Mouse (Mus musculus): ENCODE data around the gene 9830107B12Rik. TPM values are rescaled to one million over a fixed set of nuclear protein-coding genes. Genes with fewer than 3 reads are reported as not detected.

Gene 9830107B12Rik
- polyA plus RNA-seq, 1 experiment from 2014 or later = not detected

- Histone ChIP-seq H3K27ac (no peak overlapping the region), H3K4me1 (replicated peaks) (peaks cover 13% of the 10 kb centered on the region), H3K36me3 (no peaks in the 10 kb centered on the region), H3K27me3 (peaks cover 22% of the 10 kb centered on the region), H3K4me3 (replicated peaks) (no peak overlapping the region), H3K4me2 (replicated peaks) (no peak overlapping the region), H3K9me3 (no peaks in the 10 kb centered on the region; the same call in 1 of the 2 replicates), H3K9ac (replicated peaks) (no peak overlapping the region)
- 0 out of 2 replicates have a peak, but pooled peaks have one; percentile 37 for ATAC-seq
- 44% methylated on average over 12 of the region's 12 CpGs for WGBS
These were observed 55.8 kb downstream of the 9830107B12Rik start for GRCm38 (mm10) chr17:48090305-48090704.

- Histone ChIP-seq H3K36me3 (no peaks in the 10 kb centered on the region), H3K4me2 (replicated peaks) (no peak overlapping the region), H3K9ac (replicated peaks) (no peak overlapping the region), H3K4me3 (replicated peaks) (no peak overlapping the region), H3K4me1 (replicated peaks) (peaks cover 5% of the 10 kb centered on the region), H3K27ac (no peak overlapping the region), H3K27me3 (peaks cover 14% of the 10 kb centered on the region), H3K9me3 (no peaks in the 10 kb centered on the region; the same call in 1 of the 2 replicates)
- no peak for ATAC-seq
- 75% methylated on average over 2 of the region's 2 CpGs for WGBS
These were observed 56.6 kb downstream of the 9830107B12Rik start for GRCm38 (mm10) chr17:48089446-48089845.

- H3K9ac ChIP-seq (replicated peaks) = no peak within 1 kb of the TSS
- no peak within 1 kb of the TSS for H3K27ac ChIP-seq
- H3K4me2 ChIP-seq (replicated peaks) = no peak within 1 kb of the TSS
- H3K9me3 ChIP-seq = no peaks in the 10 kb centered on the region; the same call in 1 of the 2 replicates
- no peak for ATAC-seq
- peaks cover 10% of the 10 kb centered on the region for H3K27me3 ChIP-seq
- H3K4me1 ChIP-seq (replicated peaks) = peaks cover 5% of the 10 kb centered on the region
- no peak within 1 kb of the TSS for H3K4me3 ChIP-seq (replicated peaks)
- H3K36me3 ChIP-seq = no peaks in the 10 kb centered on the region
These were observed 57.0 kb downstream of the 9830107B12Rik start, which contains the start of gene 1700067P10Rik for GRCm38 (mm10) chr17:48089019-48089418. TSS of gene 1700067P10Rik (plus strand) at chr17:48089319.

GRCm38 (mm10) chr17:48080626-48081025 is 65.4 kb downstream of the 9830107B12Rik start:
- Histone ChIP-seq H3K27ac (no peak overlapping the region), H3K27me3 (no peaks in the 10 kb centered on the region), H3K4me2 (replicated peaks) (no peak overlapping the region), H3K4me1 (replicated peaks) (no peaks in the 10 kb centered on the region), H3K36me3 (no peaks in the 10 kb centered on the region), H3K9me3 (no peaks in the 10 kb centered on the region), H3K4me3 (replicated peaks) (no peak overlapping the region), H3K9ac (replicated peaks) (no peak overlapping the region)
- WGBS = 65% methylated on average over 3 of the region's 3 CpGs
- ATAC-seq = no peak

Other genes with a start within 250 kb of the 9830107B12Rik start
- gene Foxp4, start 221.6 kb downstream of the 9830107B12Rik start, polyA plus RNA-seq (2015; fragmentation: Nextera tagmentation; extraction: Ambion mirVana) = 16.0 and 25.2 TPM in 2 replicates
- gene 1700122O11Rik, start 108.0 kb downstream of the 9830107B12Rik start, polyA plus RNA-seq (2015; fragmentation: Nextera tagmentation; extraction: Ambion mirVana) = not detected in 2 replicates
- gene 1700067P10Rik, start 56.9 kb downstream of the 9830107B12Rik start, polyA plus RNA-seq (2015; fragmentation: Nextera tagmentation; extraction: Ambion mirVana) = 0.34 TPM in 1 of 2 replicates, not detected in the other
- gene A530064D06Rik, start 21.0 kb upstream of the 9830107B12Rik start, polyA plus RNA-seq (2015; fragmentation: Nextera tagmentation; extraction: Ambion mirVana) = not detected in 2 replicates
- not detected in 2 replicates for gene Trem1, start 86.5 kb upstream of the 9830107B12Rik start, polyA plus RNA-seq (2015; fragmentation: Nextera tagmentation; extraction: Ambion mirVana)
- gene Trem3, start 101.5 kb upstream of the 9830107B12Rik start, polyA plus RNA-seq (2015; fragmentation: Nextera tagmentation; extraction: Ambion mirVana) = not detected in 2 replicates
- 0.20 and 0.30 TPM in 2 replicates for gene Treml4, start 118.0 kb upstream of the 9830107B12Rik start, polyA plus RNA-seq (2015; fragmentation: Nextera tagmentation; extraction: Ambion mirVana)
- gene Treml2, start 153.2 kb upstream of the 9830107B12Rik start, polyA plus RNA-seq (2015; fragmentation: Nextera tagmentation; extraction: Ambion mirVana) = 0.08 TPM in 1 of 2 replicates, not detected in the other
- gene B430306N03Rik, start 169.9 kb upstream of the 9830107B12Rik start, polyA plus RNA-seq (2015; fragmentation: Nextera tagmentation; extraction: Ambion mirVana) = 0.13 TPM in 1 of 2 replicates, not detected in the other
- 2.8 and 3.1 TPM in 2 replicates for gene Trem2, start 200.1 kb upstream of the 9830107B12Rik start, polyA plus RNA-seq (2015; fragmentation: Nextera tagmentation; extraction: Ambion mirVana)
- 0.59 and 0.80 TPM in 2 replicates for gene Treml1, start 213.6 kb upstream of the 9830107B12Rik start, polyA plus RNA-seq (2015; fragmentation: Nextera tagmentation; extraction: Ambion mirVana)